Mouse (Mus musculus): ENCODE data around the gene Tnrc6c. TPM values are rescaled to one million over a fixed set of nuclear protein-coding genes. Genes with fewer than 3 reads are reported as not detected.

Gene Tnrc6c
- total and polyA plus RNA-seq, 3 experiments: 17.7 to 30.3 (median 28.5) TPM

DNA sequence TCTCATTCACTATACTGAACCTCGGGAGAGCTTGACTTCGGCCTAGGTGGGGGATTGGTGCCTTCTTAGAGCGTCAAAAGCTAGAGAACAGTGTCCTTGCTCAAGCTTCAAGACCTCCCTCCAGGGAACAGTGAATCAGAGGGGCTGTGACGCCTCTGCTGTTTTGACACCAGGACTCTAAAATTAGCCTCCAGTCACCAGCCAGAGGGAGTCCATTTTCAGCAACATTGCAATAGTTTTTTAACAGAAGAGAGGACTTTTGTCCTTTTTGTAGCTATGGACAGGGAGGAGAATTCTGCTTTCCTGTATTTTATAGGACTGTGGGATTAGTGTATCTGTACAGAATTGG is 76.4 kb downstream of the Tnrc6c start:
- TF ChIP-seq POLR2A (IDR thresholded peaks at IDR 0.05; ENCODE audit: insufficient read depth, low read depth, low read length): no peak
- TF ChIP-seq EP300 (IDR thresholded peaks at IDR 0.05; ENCODE audit: insufficient read depth, low read depth, low read length): no peak
- no peak for TF ChIP-seq CTCF (IDR thresholded peaks at IDR 0.05)
- Histone ChIP-seq H3K27me3 (ENCODE audit: control insufficient read depth, insufficient read depth, low read length) (no peaks in the 10 kb centered on the region), H3K27ac (no peak overlapping the region; the same call in 1 of the 2 replicates), H3K9ac (ENCODE audit: low read depth, low read length) (no peak overlapping the region), H3K79me2 (replicated peaks; ENCODE audit: control insufficient read depth, insufficient read depth, low read length) (no peaks in the 10 kb centered on the region), H3K36me3 (ENCODE audit: control insufficient read depth, insufficient read depth, low read length) (no peaks in the 10 kb centered on the region), H3K4me3 (no peak overlapping the region), H3K4me1 (ENCODE audit: control insufficient read depth, insufficient read depth, low read length) (peaks cover 9% of the 10 kb centered on the region)
- DNase-seq: no peak
- WGBS: 61% methylated on average over 4 of the region's 4 CpGs
- intact Hi-C loops (cut with DNase I): no loop called here

DNA sequence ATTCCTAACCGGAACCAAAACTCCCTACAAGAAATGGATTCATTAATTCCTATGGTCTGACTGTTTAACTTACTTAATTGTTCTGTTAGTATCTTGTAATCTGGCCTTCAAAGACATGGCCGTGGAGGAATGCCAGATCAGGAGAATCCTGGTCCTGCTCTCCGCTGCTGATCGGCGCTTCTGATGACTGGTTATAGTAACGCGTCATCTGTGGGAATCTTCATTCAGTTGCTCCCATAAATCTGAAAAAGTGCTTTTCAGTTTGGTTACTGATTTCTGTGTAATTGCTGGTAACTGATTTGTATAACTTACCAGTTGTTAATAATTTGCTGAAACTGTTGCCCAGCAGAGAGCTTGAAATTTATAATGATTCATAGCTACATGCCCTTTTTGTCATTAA is 77.4 kb downstream of the Tnrc6c start:
- TF ChIP-seq CTCF (IDR thresholded peaks at IDR 0.05) (no peak), POLR2A (IDR thresholded peaks at IDR 0.05; ENCODE audit: insufficient read depth, low read depth, low read length) (no peak), EP300 (IDR thresholded peaks at IDR 0.05; ENCODE audit: insufficient read depth, low read depth, low read length) (no peak)
- Histone ChIP-seq H3K79me2 (replicated peaks; ENCODE audit: control insufficient read depth, insufficient read depth, low read length) (no peaks in the 10 kb centered on the region), H3K36me3 (ENCODE audit: control insufficient read depth, insufficient read depth, low read length) (no peaks in the 10 kb centered on the region), H3K4me1 (ENCODE audit: control insufficient read depth, insufficient read depth, low read length) (peaks cover 9% of the 10 kb centered on the region), H3K4me3 (no peak overlapping the region), H3K27ac (no peak overlapping the region), H3K27me3 (ENCODE audit: control insufficient read depth, insufficient read depth, low read length) (no peaks in the 10 kb centered on the region), H3K9ac (ENCODE audit: low read depth, low read length) (no peak overlapping the region)
- DNase-seq: no peak
- WGBS: 92% methylated on average over 7 of the region's 7 CpGs
- intact Hi-C loops (cut with DNase I): no loop called here

DNA sequence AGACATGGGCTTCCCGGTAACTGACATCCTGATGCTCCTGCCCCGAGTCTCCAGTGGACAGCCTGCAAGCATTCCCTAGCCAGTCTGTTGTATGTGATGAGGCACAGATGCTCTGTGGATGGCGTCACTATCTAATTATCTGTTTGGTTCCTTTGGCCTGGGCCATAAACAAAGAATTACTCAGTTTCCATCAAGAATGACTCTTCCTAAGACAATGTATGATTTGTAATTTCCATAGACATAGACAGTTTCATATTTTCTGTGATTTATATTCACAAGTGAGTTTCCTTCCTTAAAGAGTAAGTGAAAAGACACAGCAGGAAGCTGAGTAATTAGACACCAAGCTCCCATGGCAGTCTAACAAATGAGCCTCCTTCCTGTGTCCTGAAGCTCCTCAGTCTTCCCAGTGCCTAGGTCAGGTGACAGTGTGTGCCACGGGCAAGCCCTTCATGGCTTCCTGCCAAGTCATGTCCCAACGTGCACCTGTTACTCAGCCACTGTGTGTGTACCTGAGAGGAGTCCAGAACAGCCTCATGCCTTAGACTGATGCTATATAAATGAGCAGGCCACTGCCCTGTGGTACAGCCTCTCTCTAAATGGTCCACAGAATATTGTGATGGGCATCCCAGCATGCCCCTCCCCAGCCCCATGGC is 82.1 kb downstream of the Tnrc6c start:
- H3K4me1 ChIP-seq (ENCODE audit: control insufficient read depth, insufficient read depth, low read length): no peaks in the 10 kb centered on the region
- H3K79me2 ChIP-seq (replicated peaks; ENCODE audit: control insufficient read depth, insufficient read depth, low read length): no peaks in the 10 kb centered on the region
- TF ChIP-seq POLR2A (IDR thresholded peaks at IDR 0.05; ENCODE audit: insufficient read depth, low read depth, low read length): no peak
- TF ChIP-seq EP300 (IDR thresholded peaks at IDR 0.05; ENCODE audit: insufficient read depth, low read depth, low read length): no peak
- H3K36me3 ChIP-seq (ENCODE audit: control insufficient read depth, insufficient read depth, low read length): no peaks in the 10 kb centered on the region
- 39% methylated on average over 5 of the region's 5 CpGs for WGBS
- H3K27ac ChIP-seq: no peak overlapping the region
- H3K27me3 ChIP-seq (ENCODE audit: control insufficient read depth, insufficient read depth, low read length): no peaks in the 10 kb centered on the region
- no peak for DNase-seq
- intact Hi-C loops (cut with DNase I): no loop called here
- no peak overlapping the region for H3K9ac ChIP-seq (ENCODE audit: low read depth, low read length)
- H3K4me3 ChIP-seq: no peak overlapping the region

DNA sequence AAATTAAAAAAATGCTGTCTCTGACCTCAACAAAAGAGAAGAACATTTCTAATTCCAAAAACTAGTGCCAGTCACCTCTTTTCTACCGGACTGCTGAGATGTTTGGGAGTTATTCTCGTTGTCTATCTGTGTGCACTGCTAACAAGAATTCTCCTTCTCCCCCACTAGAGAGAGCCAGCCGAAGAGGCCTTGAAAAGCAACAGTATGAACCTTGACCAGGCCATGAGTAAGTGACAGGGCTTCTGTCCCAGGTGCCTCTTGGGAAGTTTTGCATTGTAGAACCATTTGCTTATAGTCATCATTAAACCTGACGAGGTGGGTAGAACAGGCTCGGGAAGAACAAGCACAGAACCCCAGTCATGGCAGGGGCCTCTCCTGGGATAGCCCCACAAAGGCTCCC is 84.0 kb downstream of the Tnrc6c start:
- Histone ChIP-seq H3K79me2 (replicated peaks; ENCODE audit: control insufficient read depth, insufficient read depth, low read length) (no peaks in the 10 kb centered on the region), H3K36me3 (ENCODE audit: control insufficient read depth, insufficient read depth, low read length) (no peaks in the 10 kb centered on the region), H3K9ac (ENCODE audit: low read depth, low read length) (no peak overlapping the region), H3K27me3 (ENCODE audit: control insufficient read depth, insufficient read depth, low read length) (no peaks in the 10 kb centered on the region), H3K27ac (no peak overlapping the region), H3K4me1 (ENCODE audit: control insufficient read depth, insufficient read depth, low read length) (no peaks in the 10 kb centered on the region), H3K4me3 (no peak overlapping the region)
- WGBS: 89% methylated on average over 5 of the region's 5 CpGs
- DNase-seq: no peak
- intact Hi-C loops (cut with DNase I): no loop called here
- TF ChIP-seq POLR2A (IDR thresholded peaks at IDR 0.05; ENCODE audit: insufficient read depth, low read depth, low read length) (no peak), CTCF (IDR thresholded peaks at IDR 0.05) (no peak), EP300 (IDR thresholded peaks at IDR 0.05; ENCODE audit: insufficient read depth, low read depth, low read length) (no peak)

DNA sequence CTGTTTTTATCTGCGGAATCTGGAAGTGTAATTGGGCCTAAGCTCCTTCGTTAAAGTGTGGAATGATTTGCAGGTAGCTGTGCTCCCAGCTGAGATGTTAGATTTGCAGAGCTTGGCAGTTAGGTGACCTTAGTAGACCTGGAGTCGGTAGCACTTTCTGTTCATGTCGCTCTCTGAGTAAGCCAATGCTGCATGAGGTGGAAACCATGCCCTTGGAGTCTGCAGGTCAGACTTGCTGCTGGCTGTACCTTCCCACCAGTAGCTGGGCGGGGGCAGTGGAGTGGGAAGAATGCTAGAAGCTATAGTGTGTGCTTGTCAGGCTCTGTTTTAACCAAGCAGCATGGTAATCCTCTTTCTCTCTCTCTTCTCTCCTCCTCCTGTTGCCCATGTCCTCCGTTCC is 87.0 kb downstream of the Tnrc6c start:
- Histone ChIP-seq H3K79me2 (replicated peaks; ENCODE audit: control insufficient read depth, insufficient read depth, low read length) (no peaks in the 10 kb centered on the region), H3K4me3 (no peak overlapping the region), H3K27me3 (ENCODE audit: control insufficient read depth, insufficient read depth, low read length) (no peaks in the 10 kb centered on the region), H3K36me3 (ENCODE audit: control insufficient read depth, insufficient read depth, low read length) (no peaks in the 10 kb centered on the region), H3K9ac (ENCODE audit: low read depth, low read length) (no peak overlapping the region), H3K4me1 (ENCODE audit: control insufficient read depth, insufficient read depth, low read length) (no peaks in the 10 kb centered on the region), H3K27ac (no peak overlapping the region)
- TF ChIP-seq CTCF (IDR thresholded peaks at IDR 0.05): no peak
- DNase-seq: no peak
- 90% methylated on average over 6 of the region's 6 CpGs for WGBS
- intact Hi-C loops (cut with DNase I): no loop called here

DNA sequence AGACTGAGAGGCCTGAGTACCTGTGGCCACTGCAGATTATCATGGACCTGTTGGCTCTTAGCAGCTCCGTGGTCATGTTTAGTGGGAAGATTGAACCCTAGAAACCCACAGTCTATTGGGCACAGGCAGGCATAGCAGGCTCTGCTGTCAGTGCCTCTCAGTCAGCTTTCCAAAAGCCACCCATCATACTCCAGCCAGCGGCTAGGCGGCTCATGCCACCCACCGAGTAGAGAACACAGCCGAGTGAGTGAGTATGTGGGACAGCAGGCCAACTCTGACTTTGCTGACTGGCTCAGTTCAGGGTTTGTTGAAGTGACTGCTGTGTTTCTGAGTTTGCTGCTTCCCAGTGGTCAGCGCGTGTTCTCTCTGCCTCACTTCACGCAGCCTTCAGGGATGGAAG is 88.2 kb downstream of the Tnrc6c start:
- Histone ChIP-seq H3K4me1 (ENCODE audit: control insufficient read depth, insufficient read depth, low read length) (no peaks in the 10 kb centered on the region), H3K27ac (no peak overlapping the region), H3K36me3 (ENCODE audit: control insufficient read depth, insufficient read depth, low read length) (no peaks in the 10 kb centered on the region; the same call in 1 of the 2 replicates), H3K4me3 (no peak overlapping the region), H3K9ac (ENCODE audit: low read depth, low read length) (no peak overlapping the region), H3K27me3 (ENCODE audit: control insufficient read depth, insufficient read depth, low read length) (no peaks in the 10 kb centered on the region), H3K79me2 (replicated peaks; ENCODE audit: control insufficient read depth, insufficient read depth, low read length) (no peaks in the 10 kb centered on the region)
- 79% methylated on average over 8 of the region's 8 CpGs for WGBS
- no peak for DNase-seq
- no peak for TF ChIP-seq CTCF (IDR thresholded peaks at IDR 0.05)
- TF ChIP-seq EP300 (IDR thresholded peaks at IDR 0.05; ENCODE audit: insufficient read depth, low read depth, low read length): no peak
- TF ChIP-seq POLR2A (IDR thresholded peaks at IDR 0.05; ENCODE audit: insufficient read depth, low read depth, low read length): no peak
- intact Hi-C loops (cut with DNase I): no loop called here

Measured in heart, adult 2 months (tissue).